Mouse (Mus musculus): ENCODE measurements at regions not wholly inside any gene's neighbourhood (a gene's known extent, or its start where the extent isn't known, plus 50 kb on each side); places are given as distances from the start of the nearest gene placed in this dataset.

GRCm38 (mm10) chr8:116053483-116053882 is 345.9 kb upstream of the Maf start:
- H3K36me3 ChIP-seq (replicated peaks; ENCODE audit: control insufficient read depth, insufficient read depth, low read depth) = no peaks in the 10 kb centered on the region
- no peaks in the 10 kb centered on the region for H3K27me3 ChIP-seq (ENCODE audit: control insufficient read depth, insufficient read depth, low read length)
- H3K4me2 ChIP-seq (ENCODE audit: low read depth) = no peak overlapping the region
- H3K9me3 ChIP-seq (ENCODE audit: control insufficient read depth, low read length) = no peaks in the 10 kb centered on the region
- WGBS (ENCODE audit: insufficient replicate concordance) = 58% methylated on average over 7 of the region's 7 CpGs
- no peaks in the 10 kb centered on the region for H3K4me1 ChIP-seq (replicated peaks; ENCODE audit: control insufficient read depth in 2 of 2, insufficient read depth in 2 of 2, low read length in 1 of 2)
- no peak overlapping the region for H3K4me3 ChIP-seq (ENCODE audit: insufficient read depth in 1 of 2, low read depth in 2 of 2, low read length in 2 of 2)
- no peak overlapping the region for H3K9ac ChIP-seq (replicated peaks)
- TF ChIP-seq EP300 (IDR thresholded peaks at IDR 0.05; ENCODE audit: low read depth) = no peak
- no peak for TF ChIP-seq CTCF (IDR thresholded peaks at IDR 0.05; ENCODE audit: low read depth)
- no peak overlapping the region for H3K27ac ChIP-seq
- ATAC-seq (ENCODE audit: insufficient read depth) (no peak), DNase-seq (ENCODE audit: low read depth in 3 of 3, low spot score in 3 of 3) (no peak)

GRCm38 (mm10) chr8:116053043-116053442 is 345.4 kb upstream of the Maf start:
- Histone ChIP-seq H3K27me3 (ENCODE audit: control insufficient read depth, insufficient read depth, low read length) (no peaks in the 10 kb centered on the region), H3K36me3 (replicated peaks; ENCODE audit: control insufficient read depth, insufficient read depth, low read depth) (no peaks in the 10 kb centered on the region), H3K4me3 (ENCODE audit: insufficient read depth in 1 of 2, low read depth in 2 of 2, low read length in 2 of 2) (no peak overlapping the region), H3K4me1 (replicated peaks; ENCODE audit: control insufficient read depth in 2 of 2, insufficient read depth in 2 of 2, low read length in 1 of 2) (no peaks in the 10 kb centered on the region), H3K9me3 (ENCODE audit: control insufficient read depth, low read length) (no peaks in the 10 kb centered on the region), H3K9ac (replicated peaks) (no peak overlapping the region), H3K4me2 (ENCODE audit: low read depth) (no peak overlapping the region), H3K27ac (no peak overlapping the region)
- no peak for TF ChIP-seq CTCF (IDR thresholded peaks at IDR 0.05; ENCODE audit: low read depth)
- no peak for TF ChIP-seq EP300 (IDR thresholded peaks at IDR 0.05; ENCODE audit: low read depth)
- ATAC-seq (ENCODE audit: insufficient read depth) (no peak), DNase-seq (ENCODE audit: low read depth in 3 of 3, low spot score in 3 of 3) (no peak)
- WGBS (ENCODE audit: insufficient replicate concordance) = 63% methylated on average over 6 of the region's 6 CpGs

GRCm38 (mm10) chr8:116048480-116048879 is 340.9 kb upstream of the Maf start:
- no peak for ATAC-seq (ENCODE audit: insufficient read depth)
- TF ChIP-seq EP300 (IDR thresholded peaks at IDR 0.05; ENCODE audit: low read depth) (no peak), CTCF (IDR thresholded peaks at IDR 0.05; ENCODE audit: low read depth) (no peak)

GRCm38 (mm10) chr8:116046859-116047258 is 339.3 kb upstream of the Maf start:
- Histone ChIP-seq H3K36me3 (replicated peaks; ENCODE audit: control insufficient read depth, insufficient read depth, low read depth) (no peaks in the 10 kb centered on the region), H3K4me2 (ENCODE audit: low read depth) (no peak overlapping the region), H3K27ac (no peak overlapping the region), H3K4me1 (replicated peaks; ENCODE audit: control insufficient read depth in 2 of 2, insufficient read depth in 2 of 2, low read length in 1 of 2) (no peaks in the 10 kb centered on the region), H3K9me3 (ENCODE audit: control insufficient read depth, low read length) (no peaks in the 10 kb centered on the region), H3K4me3 (ENCODE audit: insufficient read depth in 1 of 2, low read depth in 2 of 2, low read length in 2 of 2) (no peak overlapping the region), H3K27me3 (ENCODE audit: control insufficient read depth, insufficient read depth, low read length) (no peaks in the 10 kb centered on the region), H3K9ac (replicated peaks) (no peak overlapping the region)
- DNase-seq (ENCODE audit: low read depth in 3 of 3, low spot score in 3 of 3) (no peak), ATAC-seq (ENCODE audit: insufficient read depth) (no peak)
- TF ChIP-seq EP300 (IDR thresholded peaks at IDR 0.05; ENCODE audit: low read depth) (no peak), CTCF (IDR thresholded peaks at IDR 0.05; ENCODE audit: low read depth) (no peak)
- 54% methylated on average over 3 of the region's 3 CpGs for WGBS (ENCODE audit: insufficient replicate concordance)

More at GRCm38 (mm10) chr8:116048480-116048879, 340.9 kb upstream of the Maf start:
- H3K27me3 ChIP-seq (ENCODE audit: control insufficient read depth, insufficient read depth, low read length) = no peaks in the 10 kb centered on the region
- 60% methylated on average over 10 of the region's 10 CpGs for WGBS (ENCODE audit: insufficient replicate concordance)
- no peak overlapping the region for H3K9ac ChIP-seq (replicated peaks)
- no peak overlapping the region for H3K4me3 ChIP-seq (ENCODE audit: insufficient read depth in 1 of 2, low read depth in 2 of 2, low read length in 2 of 2)
- H3K4me2 ChIP-seq (ENCODE audit: low read depth) = no peak overlapping the region
- no peaks in the 10 kb centered on the region for H3K4me1 ChIP-seq (replicated peaks; ENCODE audit: control insufficient read depth in 2 of 2, insufficient read depth in 2 of 2, low read length in 1 of 2)
- no peak for DNase-seq (ENCODE audit: low read depth in 3 of 3, low spot score in 3 of 3)
- H3K27ac ChIP-seq = no peak overlapping the region
- H3K36me3 ChIP-seq (replicated peaks; ENCODE audit: control insufficient read depth, insufficient read depth, low read depth) = no peaks in the 10 kb centered on the region
- H3K9me3 ChIP-seq (ENCODE audit: control insufficient read depth, low read length) = no peaks in the 10 kb centered on the region

- Histone ChIP-seq H3K9ac (replicated peaks) (no peak overlapping the region), H3K4me3 (ENCODE audit: insufficient read depth in 1 of 2, low read depth in 2 of 2, low read length in 2 of 2) (no peak overlapping the region), H3K36me3 (replicated peaks; ENCODE audit: control insufficient read depth, insufficient read depth, low read depth) (no peaks in the 10 kb centered on the region), H3K9me3 (ENCODE audit: control insufficient read depth, low read length) (no peaks in the 10 kb centered on the region), H3K4me2 (ENCODE audit: low read depth) (no peak overlapping the region), H3K27ac (no peak overlapping the region), H3K27me3 (ENCODE audit: control insufficient read depth, insufficient read depth, low read length) (no peaks in the 10 kb centered on the region), H3K4me1 (replicated peaks; ENCODE audit: control insufficient read depth in 2 of 2, insufficient read depth in 2 of 2, low read length in 1 of 2) (no peaks in the 10 kb centered on the region)
- no peak for DNase-seq (ENCODE audit: low read depth in 3 of 3, low spot score in 3 of 3)
- 62% methylated on average over 3 of the region's 3 CpGs for WGBS (ENCODE audit: insufficient replicate concordance)
- no peak for ATAC-seq (ENCODE audit: insufficient read depth)
- no peak for TF ChIP-seq CTCF (IDR thresholded peaks at IDR 0.05; ENCODE audit: low read depth)
- no peak for TF ChIP-seq EP300 (IDR thresholded peaks at IDR 0.05; ENCODE audit: low read depth)
These were observed 337.9 kb upstream of the Maf start for GRCm38 (mm10) chr8:116045526-116045925.

All from liver, embryonic 14.5 days (tissue).